ENCODE assay signal across 9 mouse cellular contexts in genomic region chr11:19350331-19351242, GRCm38 (mm10).
DNase-seq lines count a peak whose midpoint lies in the region; ATAC-seq and TF ChIP-seq lines count a peak whose summit lies in the region.
"Had no signal": no experiment of that assay in that cellular context is flagged by ENCODE, and none has a peak within 500 bp of the region (broad histone marks: within the 10 kb centered on the region; RNA-seq: fewer than 3 reads in every experiment).

No protein-coding gene starts in this region.

- H3K27ac ChIP-seq in kidney, postnatal 0 days, result peak overlapping the region; percentile 68
- 0 out of 2 replicates have a peak overlapping the region, but pooled peaks have one; percentile 1 for H3K27ac ChIP-seq in hindbrain, postnatal 0 days
- peak overlapping the region; percentile 15; the same call in 1 of the 2 replicates for H3K27ac ChIP-seq in midbrain, embryonic 16.5 days (ENCODE audit: low read length)

- no peaks in the 10 kb centered on the region for H3K27me3 ChIP-seq in kidney, postnatal 0 days (ENCODE audit: insufficient read depth, low read length)
- no peaks in the 10 kb centered on the region for H3K27me3 ChIP-seq in hindbrain, postnatal 0 days (ENCODE audit: insufficient read depth, low read length)
- no peaks in the 10 kb centered on the region for H3K27me3 ChIP-seq in midbrain, embryonic 16.5 days (ENCODE audit: control insufficient read depth, insufficient read depth, low read depth, low read length)

- no peak overlapping the region for H3K9ac ChIP-seq in kidney, postnatal 0 days (ENCODE audit: low read depth, low read length)
- H3K9ac ChIP-seq in hindbrain, postnatal 0 days (replicated peaks; ENCODE audit: low read length), result no peak overlapping the region
- H3K9ac ChIP-seq in midbrain, embryonic 16.5 days (ENCODE audit: low read depth, low read length), result no peak overlapping the region

- 25% methylated on average over 13 of the region's 13 CpGs for WGBS in kidney, postnatal 0 days
- 43% methylated on average over 13 of the region's 13 CpGs for WGBS in hindbrain, postnatal 0 days
- WGBS in midbrain, embryonic 16.5 days, result 42% methylated on average over 13 of the region's 13 CpGs

- peak; percentile 94 for DNase-seq in kidney, postnatal 0 days (ENCODE audit: low spot score)
- DNase-seq in kidney, postnatal 36 days, result no peak
- DNase-seq in embryo, embryonic 9.5 days (ENCODE audit: extremely low spot score), result peak; percentile 17
- peak; percentile 25 for DNase-seq in hindbrain, postnatal 0 days (ENCODE audit: low spot score)
- no peak for DNase-seq in yolk sac, embryonic 10.5 days (ENCODE audit: low spot score)
- no peak for DNase-seq in adrenal gland, adult 2 months
- DNase-seq in testis, postnatal 10 days (ENCODE audit: low spot score), result no peak
- DNase-seq: thymus, adult 18-20 months had no signal

- no peak overlapping the region for H3K4me3 ChIP-seq in kidney, postnatal 0 days (replicated peaks; ENCODE audit: low read depth, low read length)
- H3K4me3 ChIP-seq in hindbrain, postnatal 0 days (ENCODE audit: low read length), result peak overlapping the region; percentile 15
- peak overlapping the region; percentile 4; the same call in 1 of the 2 replicates for H3K4me3 ChIP-seq in midbrain, embryonic 16.5 days (ENCODE audit: low read depth, low read length)

- H3K4me1 ChIP-seq in kidney, postnatal 0 days (replicated peaks; ENCODE audit: insufficient read depth, low read length), result no peaks in the 10 kb centered on the region
- 0 out of 2 replicates have a peak, but pooled peaks cover 8% of the 10 kb centered on the region for H3K4me1 ChIP-seq in hindbrain, postnatal 0 days (ENCODE audit: insufficient read depth, low read length)
- H3K4me1 ChIP-seq in midbrain, embryonic 16.5 days (ENCODE audit: control insufficient read depth, insufficient read depth, low read length), result peaks cover 6% of the 10 kb centered on the region

- peak overlapping the region; percentile 42 for H3K4me2 ChIP-seq in kidney, postnatal 0 days (ENCODE audit: low read length)
- H3K4me2 ChIP-seq in hindbrain, postnatal 0 days (ENCODE audit: low read depth, low read length), result peak overlapping the region; percentile 48
- H3K4me2 ChIP-seq in midbrain, embryonic 16.5 days (ENCODE audit: low read length), result peak overlapping the region; percentile 24

- peak; percentile 60 for ATAC-seq in kidney, postnatal 0 days (replicated peaks; ENCODE audit: low FRiP score, low read depth)
- no peak for ATAC-seq in hindbrain, postnatal 0 days
- peak; percentile 63 for ATAC-seq in midbrain, embryonic 16.5 days

- H3K9me3 ChIP-seq in kidney, postnatal 0 days (replicated peaks; ENCODE audit: low read length), result no peaks in the 10 kb centered on the region
- H3K9me3 ChIP-seq in hindbrain, postnatal 0 days (ENCODE audit: low read length), result no peaks in the 10 kb centered on the region
- no peaks in the 10 kb centered on the region for H3K9me3 ChIP-seq in midbrain, embryonic 16.5 days (replicated peaks; ENCODE audit: control insufficient read depth, low read length, poor library complexity, severe bottlenecking)

- H3K36me3 ChIP-seq in kidney, postnatal 0 days (ENCODE audit: insufficient read depth, low read length), result no peaks in the 10 kb centered on the region
- no peaks in the 10 kb centered on the region for H3K36me3 ChIP-seq in hindbrain, postnatal 0 days (ENCODE audit: insufficient read depth, low read length)
- H3K36me3 ChIP-seq in midbrain, embryonic 16.5 days (ENCODE audit: control insufficient read depth, insufficient read depth, low read length), result no peaks in the 10 kb centered on the region

- TF ChIP-seq CTCF in kidney, postnatal 0 days (IDR thresholded peaks at IDR 0.05; ENCODE audit: low read depth), result no peak
- no peak for TF ChIP-seq CTCF in hindbrain, postnatal 0 days (IDR thresholded peaks at IDR 0.05; ENCODE audit: low read depth)

Comparison
In these comparisons a context has a peak if more than half of its experiments do, and no peak if none do; other contexts are left out.
1. DNase-seq: peak in kidney, postnatal 0 days (single experiment), embryo, embryonic 9.5 days (single experiment) and hindbrain, postnatal 0 days (single experiment); none in kidney, postnatal 36 days (0 of 2), yolk sac, embryonic 10.5 days (single experiment), adrenal gland, adult 2 months (single experiment) and testis, postnatal 10 days (single experiment).
2. H3K27ac ChIP-seq: peak in every context shown above with its lines; median percentile 68 in kidney, postnatal 0 days; 15 in midbrain, embryonic 16.5 days; 1 in hindbrain, postnatal 0 days.
3. Peak in every context shown above with its lines, with median percentiles within 50 percentile points of each other: H3K4me2 ChIP-seq.